Mouse (Mus musculus) kidney, embryonic 14.5 days (tissue): ENCODE measurements around the gene Glb1l2. TPM values are rescaled to one million over a fixed set of nuclear protein-coding genes. Genes with fewer than 3 reads are reported as not detected.

Experiments used
- ATAC-seq: fragments of 200-750 bp; cut with Nextera tagmentation; 2 replicates; pipeline ENCODE4 v1.8.0; 2017; ENCODE audit warnings: moderate number of reproducible peaks, mild to moderate bottlenecking, moderate TSS enrichment, moderate library complexity; ENCODE audit not compliant: low FRiP score, low TSS enrichment
- H3K27ac ChIP-seq: fragments of 300-500 bp; sonication (generic); 2 replicates; pipeline ENCODE4 v1.5.1; 2014; ENCODE audit warnings: low read depth, mild to moderate bottlenecking, low read length, moderate library complexity, mixed read lengths
- H3K27me3 ChIP-seq: fragments of 300-500 bp; sonication (generic); 2 replicates; pipeline ENCODE4 v1.6.1; 2014; ENCODE audit warnings: mild to moderate bottlenecking, low read length; ENCODE audit not compliant: control insufficient read depth, insufficient read depth
- H3K36me3 ChIP-seq: fragments of 300-500 bp; sonication (generic); 2 replicates; pipeline ENCODE4 v1.6.1; 2014; ENCODE audit warnings: low read length, mixed read lengths; ENCODE audit not compliant: control insufficient read depth, insufficient read depth
- H3K4me1 ChIP-seq: fragments of 300-500 bp; sonication (generic); 2 replicates; pipeline ENCODE4 v1.6.1; 2014; ENCODE audit warnings: low read length, mixed read lengths; ENCODE audit not compliant: control insufficient read depth, insufficient read depth
- H3K4me2 ChIP-seq: fragments of 300-500 bp; sonication (generic); replicated peaks from 2 replicates; pipeline ENCODE4 v1.6.1; 2014; ENCODE audit warnings: low read depth, mild to moderate bottlenecking, low read length
- H3K4me3 ChIP-seq: fragments of 300-500 bp; sonication (generic); 2 replicates; pipeline ENCODE4 v1.5.1; 2014; ENCODE audit warnings: mild to moderate bottlenecking, low read length
- H3K9ac ChIP-seq: fragments of 300-500 bp; sonication (generic); 2 replicates; pipeline ENCODE4 v1.6.1; 2014; ENCODE audit warnings: low read depth, mild to moderate bottlenecking, low read length, moderate library complexity
- H3K9me3 ChIP-seq: fragments of 300-500 bp; sonication (generic); 2 replicates; pipeline ENCODE4 v1.6.1; 2016; ENCODE audit warnings: low read length; ENCODE audit not compliant: control insufficient read depth
- WGBS: fragments of 180-500 bp; shearing (Covaris S2); extraction: QIAGEN DNeasy Blood & Tissue Kit; methylation state at CpG from one replicate; pipeline ENCODE4 v1.1.7; 2014; 5-methylcytosine and 5-hydroxymethylcytosine counted together
- polyA plus RNA-seq: library from polyadenylated mRNA; unstranded; fragments of >200 nt; fragmentation: Nextera tagmentation; extraction: Ambion mirVana; gene quantifications from 2 replicates; pipeline ENCODE4 v1.2.1, GENCODE M21; 2014

Glb1l2 gene
- polyA plus RNA-seq, 1 experiment from 2014 or later: 36.7 TPM

- no peaks in the 10 kb centered on the region for H3K36me3 ChIP-seq
- H3K27ac ChIP-seq: no peak overlapping the region
- no peak overlapping the region for H3K4me2 ChIP-seq
- WGBS: 60% methylated on average over 7 of the region's 7 CpGs
- no peak overlapping the region for H3K9ac ChIP-seq
- H3K4me1 ChIP-seq: no peaks in the 10 kb centered on the region
- H3K9me3 ChIP-seq: no peaks in the 10 kb centered on the region
- no peak for ATAC-seq
- no peaks in the 10 kb centered on the region for H3K27me3 ChIP-seq
- H3K4me3 ChIP-seq: no peak overlapping the region
These were observed 22.8 kb downstream of the Glb1l2 start for GRCm38 (mm10) chr9:26783414-26783975.

GRCm38 (mm10) chr9:26778421-26778820 lies 27.8 kb downstream of the Glb1l2 start:
- Histone ChIP-seq H3K4me3 (no peak overlapping the region), H3K36me3 (no peaks in the 10 kb centered on the region), H3K9ac (no peak overlapping the region), H3K27me3 (no peaks in the 10 kb centered on the region), H3K4me1 (no peaks in the 10 kb centered on the region), H3K4me2 (no peak overlapping the region), H3K9me3 (no peaks in the 10 kb centered on the region), H3K27ac (no peak overlapping the region)
- 79% methylated on average over 7 of the region's 7 CpGs for WGBS
- no peak for ATAC-seq

- 0 out of 2 replicates have a peak, but pooled peaks have one; percentile 46 for ATAC-seq
- H3K27me3 ChIP-seq: no peaks in the 10 kb centered on the region
- no peak overlapping the region for H3K4me3 ChIP-seq
- H3K27ac ChIP-seq: no peak overlapping the region
- no peak overlapping the region for H3K4me2 ChIP-seq
- no peaks in the 10 kb centered on the region for H3K9me3 ChIP-seq
- H3K9ac ChIP-seq: no peak overlapping the region
- WGBS: 68% methylated on average over 6 of the region's 6 CpGs
- H3K36me3 ChIP-seq: no peaks in the 10 kb centered on the region
- no peaks in the 10 kb centered on the region for H3K4me1 ChIP-seq
These were observed 30.0 kb downstream of the Glb1l2 start for GRCm38 (mm10) chr9:26776122-26776902.

- WGBS: 93% methylated on average over 2 of the region's 2 CpGs
- no peak overlapping the region for H3K27ac ChIP-seq
- H3K4me3 ChIP-seq: no peak overlapping the region
- H3K9ac ChIP-seq: no peak overlapping the region
- H3K4me1 ChIP-seq: no peaks in the 10 kb centered on the region
- H3K9me3 ChIP-seq: no peaks in the 10 kb centered on the region
- no peak for ATAC-seq
- no peaks in the 10 kb centered on the region for H3K36me3 ChIP-seq
- H3K27me3 ChIP-seq: no peaks in the 10 kb centered on the region
- no peak overlapping the region for H3K4me2 ChIP-seq
These were observed 30.6 kb downstream of the Glb1l2 start for GRCm38 (mm10) chr9:26775700-26776099.

GRCm38 (mm10) chr9:26768181-26768580 lies 38.1 kb downstream of the Glb1l2 start:
- Histone ChIP-seq H3K9ac (no peak overlapping the region), H3K36me3 (no peaks in the 10 kb centered on the region)
- 78% methylated on average over 3 of the region's 3 CpGs for WGBS

GRCm38 (mm10) chr9:26762477-26762876 lies 43.8 kb downstream of the Glb1l2 start:
- no peaks in the 10 kb centered on the region for H3K36me3 ChIP-seq
- H3K9ac ChIP-seq: no peak overlapping the region
- no peak overlapping the region for H3K4me3 ChIP-seq
- no peak overlapping the region for H3K27ac ChIP-seq
- no peaks in the 10 kb centered on the region for H3K4me1 ChIP-seq
- no peak overlapping the region for H3K4me2 ChIP-seq
- no peak for ATAC-seq
- WGBS: 92% methylated on average over 6 of the region's 6 CpGs
- no peaks in the 10 kb centered on the region for H3K27me3 ChIP-seq
- no peaks in the 10 kb centered on the region for H3K9me3 ChIP-seq

More at GRCm38 (mm10) chr9:26768181-26768580, 38.1 kb downstream of the Glb1l2 start:
- no peaks in the 10 kb centered on the region for H3K9me3 ChIP-seq
- ATAC-seq: no peak
- no peak overlapping the region for H3K4me2 ChIP-seq
- no peak overlapping the region for H3K27ac ChIP-seq
- H3K27me3 ChIP-seq: no peaks in the 10 kb centered on the region
- no peaks in the 10 kb centered on the region for H3K4me1 ChIP-seq
- no peak overlapping the region for H3K4me3 ChIP-seq

GRCm38 (mm10) chr9:26760576-26760975 lies 45.7 kb downstream of the Glb1l2 start:
- no peak overlapping the region for H3K27ac ChIP-seq
- ATAC-seq: no peak
- 78% methylated on average over 5 of the region's 5 CpGs for WGBS

GRCm38 (mm10) chr9:26760081-26760480 lies 46.2 kb downstream of the Glb1l2 start:
- Histone ChIP-seq H3K9ac (no peak overlapping the region), H3K27me3 (no peaks in the 10 kb centered on the region), H3K4me2 (no peak overlapping the region), H3K4me1 (no peaks in the 10 kb centered on the region), H3K27ac (no peak overlapping the region), H3K4me3 (no peak overlapping the region), H3K36me3 (no peaks in the 10 kb centered on the region), H3K9me3 (no peaks in the 10 kb centered on the region)
- 34% methylated on average over 9 of the region's 9 CpGs for WGBS
- peak; percentile 75; the same call in 1 of the 2 replicates for ATAC-seq

More at GRCm38 (mm10) chr9:26760576-26760975, 45.7 kb downstream of the Glb1l2 start:
- Histone ChIP-seq H3K4me1 (no peaks in the 10 kb centered on the region), H3K4me2 (no peak overlapping the region), H3K27me3 (no peaks in the 10 kb centered on the region), H3K36me3 (no peaks in the 10 kb centered on the region), H3K9ac (no peak overlapping the region), H3K4me3 (no peak overlapping the region), H3K9me3 (no peaks in the 10 kb centered on the region)

GRCm38 (mm10) chr9:26748893-26749292 lies 57.4 kb downstream of the Glb1l2 start:
- Histone ChIP-seq H3K4me1 (no peaks in the 10 kb centered on the region), H3K9me3 (no peaks in the 10 kb centered on the region), H3K27me3 (no peaks in the 10 kb centered on the region), H3K4me3 (no peak overlapping the region), H3K9ac (no peak overlapping the region), H3K4me2 (no peak overlapping the region), H3K27ac (no peak overlapping the region), H3K36me3 (no peaks in the 10 kb centered on the region)
- no peak for ATAC-seq
- 84% methylated on average over 4 of the region's 4 CpGs for WGBS
